Mouse (Mus musculus) thymus, postnatal 0 days (tissue): Measurements from ENCODE around the gene Ffar1. TPM values are rescaled to one million over a fixed set of nuclear protein-coding genes. Genes with fewer than 3 reads are reported as not detected.
"Not testable (repeated sequence)": the region's sequence is repeated elsewhere in the genome, so short reads cannot be mapped to it uniquely, and the experiment has no call there.

Source experiments
- DNase-seq: peaks from one replicate; pipeline ENCODE4 v3.0.0-alpha.2; 2015; ENCODE audit warnings: low spot score
- polyA plus RNA-seq: library from polyadenylated mRNA; unstranded; fragments of >200 nt; fragmentation: Nextera tagmentation; extraction: Ambion mirVana; gene quantifications from 2 replicates; pipeline ENCODE4 v1.2.1, GENCODE M21; 2015

Gene Ffar1
- polyA plus RNA-seq, 1 experiment from 2014 or later = not detected

DNA sequence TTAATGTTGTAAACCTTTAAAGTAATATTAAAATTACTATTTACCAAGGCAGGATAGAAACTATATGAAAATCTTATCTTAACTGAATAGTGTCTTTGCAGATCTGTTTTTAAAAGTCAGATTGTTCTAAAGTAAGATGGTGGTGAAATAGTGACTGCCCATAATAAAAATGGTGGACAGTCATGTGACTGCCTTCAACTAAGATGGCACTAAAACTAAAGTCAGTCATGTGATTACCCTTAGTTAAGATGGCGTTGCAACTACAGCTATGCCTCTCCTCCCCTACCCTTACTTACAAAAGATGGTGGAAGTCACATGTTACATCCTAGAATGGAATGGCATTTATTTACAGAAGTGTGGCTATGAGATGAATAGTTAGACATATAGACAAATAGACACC lies 9.9 kb downstream of the Ffar1 start:
- DNase-seq = no peak

DNA sequence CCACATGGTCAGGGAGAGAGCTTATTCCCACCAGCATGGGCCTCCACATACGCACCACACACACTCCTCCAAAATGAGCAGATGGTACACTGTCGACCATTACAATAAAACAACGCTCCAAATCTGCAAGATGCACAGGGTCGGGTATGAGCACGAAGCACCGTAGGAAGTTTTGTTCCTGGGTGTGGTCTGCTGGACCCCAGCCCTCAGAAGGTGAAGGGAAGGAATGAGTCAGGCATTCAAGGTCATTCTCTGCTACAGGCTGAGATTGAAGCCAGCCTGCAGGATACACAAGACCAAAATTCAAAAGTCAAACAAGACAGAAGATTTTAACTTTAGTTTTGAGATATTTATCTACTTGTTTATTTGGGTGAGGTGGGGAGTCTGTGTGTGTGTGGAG lies 13.4 kb downstream of the Ffar1 start:
- DNase-seq = no peak

DNA sequence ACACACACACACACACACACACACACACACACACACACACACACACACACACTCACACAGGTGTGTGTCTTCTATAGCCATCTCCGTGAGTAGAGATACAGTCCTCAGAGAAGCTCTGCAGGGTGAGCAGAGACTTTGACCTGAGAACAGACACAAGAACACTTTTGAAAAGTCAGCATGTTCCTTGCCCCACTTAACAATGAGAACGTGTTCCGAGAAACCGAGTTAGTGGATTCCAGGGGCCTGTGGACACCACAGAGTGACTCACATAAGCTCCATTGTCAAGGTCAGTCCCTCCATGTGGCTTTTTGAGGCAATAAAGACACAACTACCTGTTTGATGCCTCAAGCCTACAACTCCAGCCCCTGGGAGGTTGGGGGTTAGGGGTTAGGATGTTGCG lies 14.0 kb downstream of the Ffar1 start:
- no peak for DNase-seq

DNA sequence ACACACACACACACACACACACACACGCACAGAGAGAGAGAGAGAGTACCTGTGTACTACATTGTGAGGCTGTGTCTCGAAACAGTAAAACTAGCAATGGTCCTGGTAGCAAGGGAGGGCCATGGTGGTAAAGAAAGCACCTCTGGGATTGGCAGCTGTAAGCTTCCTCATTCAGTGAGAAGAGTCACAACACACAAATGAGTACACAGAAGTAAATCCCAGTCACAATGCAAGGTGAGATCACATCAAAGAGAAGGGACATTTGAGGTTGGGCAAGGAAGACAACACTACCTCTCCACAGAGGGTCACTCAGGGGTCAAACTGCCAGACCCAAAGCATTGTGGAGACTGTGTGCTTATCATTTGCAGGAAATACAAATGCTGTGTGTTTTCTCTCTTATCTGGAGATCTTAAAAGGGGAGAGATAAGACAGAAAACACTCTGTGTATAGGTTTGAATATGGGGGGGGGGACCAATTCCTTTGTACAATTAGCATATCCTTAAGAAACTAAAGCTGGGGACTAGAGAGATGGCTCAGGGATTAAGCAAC lies 14.8 kb downstream of the Ffar1 start:
- no peak for DNase-seq

DNA sequence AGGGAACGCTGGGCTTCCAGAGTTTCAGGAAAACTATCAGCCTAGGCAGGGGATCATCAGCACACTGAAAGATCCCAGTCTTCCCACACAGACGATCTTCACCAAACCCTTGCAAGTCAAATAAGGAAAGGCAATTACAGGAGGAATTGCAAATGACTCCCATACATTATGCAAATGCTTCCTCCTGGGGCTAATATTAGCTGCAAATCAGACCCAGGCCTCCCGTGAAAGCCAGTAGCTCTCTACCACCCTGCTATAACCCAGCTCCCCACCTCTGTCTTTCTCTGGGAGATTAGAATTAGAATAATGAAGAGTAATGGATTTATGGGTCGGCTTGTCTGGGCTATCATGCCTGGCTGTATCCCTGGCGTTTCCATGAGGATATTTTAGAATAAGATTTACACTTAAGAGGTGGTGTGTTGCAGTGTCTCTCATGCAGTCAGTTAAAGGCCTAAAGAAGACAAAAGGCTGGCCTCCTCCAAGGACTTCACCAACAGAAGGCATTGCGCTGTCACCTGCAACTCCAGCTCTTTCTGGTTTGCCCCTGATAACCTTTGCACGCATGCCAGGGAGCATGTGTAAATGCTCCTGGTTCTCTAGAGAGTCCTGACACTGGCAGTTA lies 16.6 kb downstream of the Ffar1 start:
- DNase-seq = no peak

DNA sequence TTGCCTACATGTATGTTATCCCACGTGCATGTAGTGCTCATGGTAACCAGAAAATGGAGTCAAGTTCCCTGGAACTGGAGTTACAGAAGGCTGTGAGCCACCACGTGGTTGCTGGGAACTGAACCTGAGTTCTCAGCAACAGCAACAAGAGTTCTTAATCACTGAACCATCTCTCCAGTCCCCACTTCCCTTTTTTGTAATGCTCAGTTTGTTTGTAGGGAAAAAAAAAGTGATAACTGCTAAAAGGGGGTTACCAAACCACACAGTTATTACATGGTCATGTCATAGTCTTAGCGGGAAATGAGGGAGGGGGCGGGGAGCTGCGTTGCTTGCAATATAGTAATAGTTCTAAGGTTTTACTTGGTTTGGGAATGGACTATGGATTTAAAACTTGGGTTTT lies 19.3 kb downstream of the Ffar1 start:
- DNase-seq = no peak

DNA sequence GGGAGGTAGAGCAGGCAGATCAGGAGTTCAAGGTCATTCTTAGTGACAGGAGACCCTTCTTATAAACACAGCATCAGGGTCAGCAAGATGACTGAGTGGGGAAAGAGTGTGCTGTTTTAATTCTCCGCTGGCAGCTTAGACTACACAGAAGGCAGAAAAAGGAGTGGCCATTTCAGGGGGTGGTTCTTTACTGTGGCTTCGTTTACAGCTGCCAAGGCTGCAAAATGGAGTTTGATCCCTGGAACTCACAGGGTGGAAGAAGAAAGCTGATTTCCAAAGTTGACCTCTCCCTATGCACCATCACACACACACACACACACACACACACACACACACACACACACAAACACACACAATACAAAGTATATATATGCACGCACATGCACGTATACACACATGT lies 20.0 kb downstream of the Ffar1 start:
- no peak for DNase-seq

DNA sequence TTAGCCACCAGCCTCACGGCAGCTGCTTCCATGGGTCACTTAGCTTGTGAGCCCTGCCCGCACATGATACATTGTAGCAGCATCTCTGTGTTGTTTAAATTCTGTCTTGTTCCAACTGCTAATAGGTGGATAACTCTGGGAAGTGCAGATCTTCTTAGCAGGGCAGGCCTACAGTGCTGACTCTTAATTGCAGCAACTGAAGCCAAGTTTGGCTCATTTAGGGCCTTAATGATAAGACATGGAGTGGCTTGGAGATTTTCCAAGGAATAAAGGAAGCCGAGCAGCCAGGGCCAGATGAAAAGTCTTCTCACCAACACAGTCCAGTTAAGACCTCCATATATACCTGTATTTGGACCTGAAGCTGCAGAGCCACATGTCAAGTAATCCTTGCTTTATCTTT lies 21.1 kb downstream of the Ffar1 start:
- no peak for DNase-seq

DNA sequence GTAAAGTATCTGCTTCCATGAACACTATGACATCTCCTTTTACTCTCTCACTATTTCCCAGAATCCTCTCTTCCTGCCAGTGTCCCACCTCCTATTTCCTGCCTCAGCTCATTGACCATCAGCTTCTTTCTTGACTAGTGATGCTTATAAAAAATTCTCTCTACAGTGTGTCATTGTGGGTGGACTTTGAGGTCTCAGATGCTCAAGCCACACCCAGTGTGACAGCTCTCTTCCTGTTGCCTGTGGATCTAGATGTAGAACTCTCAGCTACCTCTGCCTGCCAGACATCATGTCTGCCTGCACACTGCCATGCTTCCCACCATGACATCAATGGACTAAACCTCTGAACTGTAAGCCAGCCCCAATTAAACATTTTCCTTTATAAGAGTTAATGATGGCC lies 24.1 kb downstream of the Ffar1 start:
- DNase-seq = no peak

DNA sequence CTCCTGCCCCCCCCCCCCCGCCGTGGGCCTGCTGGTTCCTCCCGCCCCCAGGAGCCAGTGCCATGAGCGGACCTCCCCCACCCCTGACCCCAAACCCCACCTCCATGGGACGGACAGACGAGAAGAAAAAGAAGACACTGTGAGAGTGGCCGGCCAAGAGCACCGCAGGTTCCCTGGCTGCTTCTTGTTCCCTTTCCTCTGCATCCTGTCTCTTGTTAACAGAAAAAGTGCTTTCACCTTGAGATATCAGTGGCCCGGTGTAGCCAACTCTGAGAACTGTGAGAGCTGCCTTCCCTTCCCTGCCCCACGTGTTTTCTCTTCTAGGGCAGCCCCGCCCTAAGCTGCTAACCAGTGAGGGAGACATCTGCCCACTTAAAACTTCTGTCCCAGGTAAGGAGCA lies 28.7 kb downstream of the Ffar1 start:
- not testable (repeated sequence) for DNase-seq

DNA sequence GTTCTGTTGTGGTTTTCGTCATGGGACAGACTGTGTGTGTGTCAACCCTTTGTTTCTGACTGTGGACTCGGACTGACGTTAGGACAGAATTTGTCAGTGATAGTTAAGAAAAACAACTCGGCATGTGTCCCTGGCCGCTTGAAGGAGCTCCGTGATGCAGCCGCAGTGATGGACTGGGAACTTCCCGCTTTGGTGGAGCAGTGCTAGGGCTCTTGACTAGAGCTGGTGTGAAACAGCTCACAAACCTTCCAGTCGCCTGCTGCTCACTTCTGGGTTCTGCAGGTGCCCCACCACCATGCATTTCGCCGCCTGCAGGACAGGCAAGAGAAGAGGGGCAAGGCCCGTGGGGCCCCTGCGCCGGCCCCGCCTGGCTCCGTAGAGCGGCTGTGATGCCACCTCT lies 29.1 kb downstream of the Ffar1 start:
- DNase-seq = no peak

DNA sequence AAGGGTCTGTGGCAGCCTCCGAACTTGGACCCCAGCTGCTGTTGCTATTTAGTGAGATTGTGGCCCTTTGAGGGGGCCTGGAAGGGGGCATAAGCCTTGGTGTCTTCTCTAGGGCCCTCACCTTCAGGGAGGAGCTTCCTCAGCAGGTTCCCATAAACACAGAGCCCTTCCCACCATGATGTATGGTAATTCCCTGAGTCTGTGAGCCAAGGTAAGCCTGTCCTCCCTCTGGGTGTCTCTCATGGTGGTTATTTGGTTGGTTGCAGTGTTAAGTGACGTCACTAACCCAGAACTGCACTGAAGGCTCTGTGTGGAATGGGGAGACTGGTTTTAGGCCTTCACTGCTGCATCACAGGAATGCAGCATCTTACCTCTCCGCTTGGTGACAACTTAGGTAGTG lies 31.9 kb downstream of the Ffar1 start:
- no peak for DNase-seq

DNA sequence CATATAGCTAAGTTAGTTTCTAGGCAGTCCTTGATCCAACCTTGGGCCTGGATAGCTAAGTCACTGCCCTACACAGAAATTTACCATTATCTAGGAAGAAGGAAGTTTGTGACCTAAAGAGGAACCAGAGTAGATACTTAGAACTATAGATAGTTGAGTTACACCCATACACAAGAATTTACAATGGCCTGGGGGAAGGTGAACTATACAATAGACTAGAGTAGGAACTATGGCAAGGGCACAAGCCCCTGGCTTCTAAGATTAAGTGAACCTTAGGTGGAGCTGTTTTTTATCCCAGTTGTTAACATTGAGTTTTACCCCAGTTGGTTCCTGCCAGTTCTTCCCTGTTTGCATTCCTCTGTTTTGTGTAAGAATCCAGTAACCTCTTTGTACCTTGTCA lies 32.5 kb downstream of the Ffar1 start:
- DNase-seq = not testable (repeated sequence)

DNA sequence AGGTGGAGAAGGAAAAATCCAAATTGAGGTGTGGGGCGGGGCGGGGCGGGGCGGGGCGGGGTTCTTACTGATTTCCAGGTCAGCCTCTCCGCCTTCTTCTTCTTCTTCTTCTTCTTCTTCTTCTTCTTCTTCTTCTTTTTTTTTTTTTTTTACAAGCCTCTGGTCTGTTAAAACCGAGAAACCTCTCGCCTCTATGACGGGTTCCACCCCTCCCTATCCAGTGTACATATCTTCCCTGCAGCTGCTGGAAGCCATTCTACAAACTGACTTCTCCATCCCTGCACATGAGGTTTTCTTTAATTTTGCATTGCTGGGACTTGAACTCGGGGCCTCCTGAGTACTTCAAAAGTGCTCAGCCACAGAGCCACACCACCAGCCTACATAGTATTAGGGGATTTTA lies 34.7 kb downstream of the Ffar1 start:
- DNase-seq = no peak

DNA sequence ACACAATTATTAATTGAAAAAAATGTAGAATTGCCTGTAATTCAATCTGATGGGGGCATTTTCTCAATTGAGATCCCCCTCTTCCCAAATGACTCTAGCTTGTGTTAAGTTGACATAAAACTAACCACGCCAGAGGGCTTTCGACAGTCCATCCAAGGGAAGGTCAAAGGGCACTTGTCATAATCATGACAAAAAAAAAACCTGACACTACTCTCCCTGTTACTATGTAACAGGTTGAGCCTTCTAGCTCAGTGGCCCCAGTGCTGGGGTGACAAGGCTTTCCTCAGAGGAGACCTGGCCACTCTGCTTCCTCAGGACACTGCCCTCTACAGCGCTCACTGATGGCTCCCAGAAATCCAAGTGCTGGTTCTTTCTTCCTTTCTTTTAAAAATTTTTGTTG lies 37.1 kb downstream of the Ffar1 start:
- DNase-seq = no peak

DNA sequence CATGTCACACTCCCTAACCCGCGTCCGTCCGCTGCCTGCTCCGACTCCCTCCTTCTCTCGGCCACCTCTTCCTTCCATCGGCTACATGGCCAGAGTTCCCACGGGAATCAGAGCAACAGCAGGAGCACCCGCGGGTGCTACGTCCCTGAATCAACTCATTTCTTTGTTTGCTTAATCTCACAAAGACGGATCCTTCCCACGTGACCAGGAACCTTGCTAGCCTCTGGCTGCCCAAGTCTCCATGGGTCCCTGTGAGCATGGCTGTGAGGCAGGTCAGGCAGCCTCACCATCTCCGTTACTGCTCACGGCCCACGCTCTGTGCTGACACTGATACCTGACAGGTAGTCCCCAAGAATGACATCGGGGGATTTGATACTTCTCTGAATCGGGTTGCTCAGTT lies 37.7 kb downstream of the Ffar1 start, which contains the start of gene Ffar2:
Gene Ffar2 (minus strand): TSS at position 101 of the 400 bp plus-strand sequence.
- DNase-seq = no peak

DNA sequence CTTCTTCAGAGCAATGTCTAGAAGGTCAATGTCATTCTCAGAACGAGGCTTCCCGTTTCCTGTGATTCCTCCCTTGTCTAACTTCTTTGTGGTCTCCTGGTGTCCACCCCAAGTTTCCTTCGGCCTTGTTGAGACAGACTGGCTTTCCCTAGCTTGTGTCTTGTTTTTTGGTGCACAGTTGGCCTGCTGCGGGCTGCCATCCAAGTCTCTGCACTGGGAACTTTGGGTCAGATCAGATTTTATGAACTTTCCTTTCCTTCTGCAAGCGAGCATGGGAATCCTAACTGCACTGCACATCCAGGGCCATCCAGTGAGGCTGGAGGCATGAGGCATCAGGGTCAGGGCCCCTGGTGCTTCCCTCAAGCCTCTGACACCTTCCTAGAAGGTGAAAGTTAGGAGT lies 39.8 kb downstream of the Ffar1 start:
- no peak for DNase-seq

DNA sequence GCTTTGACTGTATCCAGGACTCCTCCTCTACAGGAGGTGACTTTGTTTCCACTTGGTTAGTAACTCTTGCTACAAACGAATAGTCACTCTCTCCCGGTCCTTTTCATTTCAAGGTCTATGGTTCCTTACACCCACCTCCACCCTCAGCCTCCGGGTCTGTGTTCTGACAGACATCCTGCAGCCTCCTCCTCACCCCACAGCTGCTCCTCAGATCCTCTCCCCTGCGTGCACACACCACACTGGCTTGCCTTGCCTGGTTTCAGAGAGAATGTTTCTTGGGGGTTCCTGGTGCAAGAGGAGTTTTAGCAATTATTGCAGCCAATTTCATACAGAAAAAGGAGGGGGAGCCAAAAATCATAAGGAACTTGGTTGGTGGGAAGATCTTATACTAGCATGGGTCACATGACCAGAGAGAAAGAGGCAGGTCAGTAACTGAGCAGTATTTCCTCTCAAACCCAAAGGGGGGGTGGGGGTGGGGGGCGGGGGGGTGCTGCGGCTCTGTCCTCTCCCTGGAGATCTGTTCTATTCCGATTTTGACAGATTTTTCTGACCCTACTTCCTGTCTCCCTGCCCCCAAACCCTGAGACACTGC lies 40.4 kb downstream of the Ffar1 start:
- peak; percentile 58 for DNase-seq

DNA sequence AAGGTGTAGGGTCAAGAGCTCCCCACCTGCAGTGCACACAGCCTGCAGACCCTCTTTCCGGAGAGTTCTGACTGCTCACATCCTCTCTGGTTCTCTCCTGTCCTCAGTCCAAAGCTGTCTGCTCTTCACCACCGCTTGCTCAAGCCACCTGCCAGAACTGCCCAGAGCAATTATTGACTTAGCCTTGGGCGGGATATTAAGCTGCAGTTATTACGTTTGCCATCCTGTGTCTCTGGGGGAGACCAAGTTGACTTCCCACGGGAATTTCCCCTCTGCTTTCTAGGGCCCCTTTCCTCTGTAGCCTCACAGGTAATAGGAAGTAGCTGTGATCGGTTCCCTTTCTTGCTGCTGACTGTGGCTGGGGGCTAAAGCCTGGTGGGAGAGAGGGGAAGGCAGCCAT lies 41.2 kb downstream of the Ffar1 start:
- DNase-seq = no peak

DNA sequence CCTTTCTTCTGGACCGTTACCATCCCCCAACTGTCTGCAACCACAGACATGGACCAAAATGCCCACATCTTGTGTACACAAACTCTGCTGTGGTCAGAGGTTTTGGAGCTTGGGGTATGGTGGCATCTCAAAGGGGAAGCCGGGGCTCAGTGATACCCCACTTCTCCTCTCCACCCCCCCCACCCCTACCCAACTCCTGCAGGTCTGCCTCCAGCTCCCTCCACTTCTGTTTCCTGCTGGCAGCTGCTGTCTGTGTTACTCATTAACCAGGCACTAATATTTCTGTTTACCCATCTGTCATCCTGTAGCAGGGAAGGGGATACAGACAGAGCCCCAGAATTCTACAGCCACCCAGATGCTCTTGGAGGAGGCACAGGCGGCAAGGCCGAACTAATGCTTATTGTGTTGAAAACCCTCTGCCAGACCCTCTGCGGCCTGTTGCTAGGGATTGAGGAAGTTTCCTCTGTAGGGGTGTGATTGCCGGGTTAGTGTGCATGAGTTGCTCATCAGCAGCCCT lies 49.0 kb downstream of the Ffar1 start:
- DNase-seq = peak; percentile 19

DNA sequence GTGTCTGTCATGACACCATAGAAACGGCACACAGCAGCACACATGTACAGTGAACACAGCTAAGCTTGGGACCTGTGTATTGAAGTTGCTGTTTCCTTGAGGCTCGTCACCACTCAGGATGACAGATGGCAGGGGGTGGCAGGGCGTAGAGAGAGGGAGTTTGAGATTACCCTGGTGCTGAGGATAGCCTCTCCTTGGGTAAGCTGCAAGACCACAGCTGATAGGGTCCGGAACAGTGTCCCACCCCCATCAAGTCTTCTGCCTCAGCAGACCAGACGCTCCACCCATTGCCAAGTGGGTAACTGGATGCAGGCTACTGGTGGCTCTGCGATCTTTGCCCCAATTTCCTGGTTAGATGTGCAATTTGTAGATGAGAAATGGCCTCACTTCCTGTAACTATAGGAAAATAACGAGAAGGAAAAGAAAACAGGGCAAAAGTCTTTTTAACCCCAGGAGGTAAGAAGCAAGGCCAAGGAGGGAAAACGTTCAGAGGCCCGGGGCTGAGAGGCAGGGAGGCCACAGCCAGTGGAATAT lies 49.5 kb downstream of the Ffar1 start:
- DNase-seq = peak; percentile 16

DNA sequence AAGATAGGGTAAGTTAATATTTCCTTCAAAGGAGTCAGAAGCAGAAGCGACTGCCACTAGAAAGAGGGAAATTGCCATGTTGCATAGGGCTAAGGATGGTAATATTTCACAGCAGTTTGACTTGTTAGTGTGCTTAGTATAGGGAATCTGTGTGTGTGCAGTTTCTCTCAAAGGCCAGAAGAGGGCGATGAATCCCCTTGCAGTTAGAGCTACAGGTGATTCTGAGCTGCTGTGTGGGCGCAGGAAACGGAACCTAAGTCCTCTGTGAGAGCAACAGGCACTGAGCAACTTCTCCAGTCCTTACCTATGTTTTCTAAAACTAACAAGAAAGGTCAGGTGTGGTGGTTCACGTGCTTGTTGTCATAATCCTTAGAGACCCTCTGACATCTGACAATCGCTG lies 51.0 kb downstream of the Ffar1 start:
- peak; percentile 37 for DNase-seq
